Mouse (Mus musculus) liver, adult 2 months (tissue): Measurements from ENCODE around the gene Ddo. TPM values are rescaled to one million over a fixed set of nuclear protein-coding genes. Genes with fewer than 3 reads are reported as not detected.

Experiments
- DNase-seq: peaks from one replicate; pipeline ENCODE4 v3.0.0-alpha.2; 2011; ENCODE audit warnings: low read depth, low spot score; ENCODE audit errors: extremely low read depth
- H3K27ac ChIP-seq: fragments of 200-500 bp; replicated peaks from 2 replicates; pipeline ENCODE4 v1.5.1; 2012; ENCODE audit warnings: low read depth, mild to moderate bottlenecking, control low read depth, inconsistent platforms, low read length; ENCODE audit not compliant: insufficient read depth
- H3K27me3 ChIP-seq: fragments of 200-500 bp; 2 replicates; pipeline ENCODE4 v1.6.1; 2012; ENCODE audit warnings: mild to moderate bottlenecking, moderate library complexity, low read length, inconsistent platforms; ENCODE audit not compliant: control insufficient read depth, insufficient read depth
- H3K36me3 ChIP-seq: fragments of 200-500 bp; 2 replicates; pipeline ENCODE4 v1.6.1; 2012; ENCODE audit warnings: low read length, inconsistent platforms; ENCODE audit not compliant: control insufficient read depth, insufficient read depth
- H3K4me1 ChIP-seq: fragments of 200-500 bp; 2 replicates; pipeline ENCODE4 v1.6.1; 2011; ENCODE audit warnings: low read length; ENCODE audit not compliant: control insufficient read depth, insufficient read depth
- H3K4me3 ChIP-seq: fragments of 200-500 bp; 2 replicates; pipeline ENCODE4 v1.5.1; 2011; ENCODE audit warnings: low read depth, mild to moderate bottlenecking, control low read depth, low read length, moderate library complexity; ENCODE audit not compliant: insufficient read depth
- H3K79me2 ChIP-seq: fragments of 200-500 bp; 2 replicates; pipeline ENCODE4 v1.6.1; 2012; ENCODE audit warnings: inconsistent platforms, mild to moderate bottlenecking, low read length, moderate library complexity; ENCODE audit not compliant: control insufficient read depth, insufficient read depth
- H3K9ac ChIP-seq: fragments of 200-500 bp; 2 replicates; pipeline ENCODE4 v1.6.1; 2012; ENCODE audit warnings: low read depth, mild to moderate bottlenecking, control low read depth, inconsistent platforms, low read length
- CTCF ChIP-seq: fragments of 200-500 bp; IDR thresholded peaks from 2 replicates; pipeline ENCODE4 v1.5.1; 2011; ENCODE audit warnings: low read depth, low read length, control low read depth
- POLR2A ChIP-seq: fragments of 200-500 bp; IDR thresholded peaks from 2 replicates; pipeline ENCODE4 v1.6.1; 2011; ENCODE audit warnings: low read length, control low read depth; ENCODE audit not compliant: insufficient read depth; ENCODE audit errors: extremely low read depth
- WGBS: fragments of 180-500 bp; shearing (Covaris S2); methylation state at CpG from one replicate; pipeline ENCODE4 v1.1.7; 2018; 5-methylcytosine and 5-hydroxymethylcytosine counted together
- polyA plus RNA-seq: library from polyadenylated mRNA; depleted of rRNA; stranded (reverse); fragments of >200 nt; gene quantifications from 2 replicates; pipeline ENCODE4 v1.2.3, GENCODE M21; 2012
- total RNA-seq: library from RNA; depleted of rRNA; stranded (reverse); fragments of >200 nt; gene quantifications from 2 replicates; pipeline ENCODE4 v1.2.3, GENCODE M21; 2014

Gene Ddo
- total and polyA plus RNA-seq, 2 experiments: 19.0 to 21.3 TPM

GRCm38 (mm10) chr10:40666943-40667342 lies 37.1 kb downstream of the Ddo start:
- H3K27ac ChIP-seq: no peak overlapping the region
- H3K27me3 ChIP-seq: no peaks in the 10 kb centered on the region
- no peak overlapping the region for H3K4me3 ChIP-seq
- no peak for TF ChIP-seq CTCF
- TF ChIP-seq POLR2A: no peak
- H3K4me1 ChIP-seq: no peaks in the 10 kb centered on the region
- no peak overlapping the region for H3K9ac ChIP-seq
- no peak for DNase-seq
- 94% methylated on average over 1 of the region's 1 CpGs for WGBS
- no peaks in the 10 kb centered on the region for H3K79me2 ChIP-seq
- no peaks in the 10 kb centered on the region for H3K36me3 ChIP-seq

DNA sequence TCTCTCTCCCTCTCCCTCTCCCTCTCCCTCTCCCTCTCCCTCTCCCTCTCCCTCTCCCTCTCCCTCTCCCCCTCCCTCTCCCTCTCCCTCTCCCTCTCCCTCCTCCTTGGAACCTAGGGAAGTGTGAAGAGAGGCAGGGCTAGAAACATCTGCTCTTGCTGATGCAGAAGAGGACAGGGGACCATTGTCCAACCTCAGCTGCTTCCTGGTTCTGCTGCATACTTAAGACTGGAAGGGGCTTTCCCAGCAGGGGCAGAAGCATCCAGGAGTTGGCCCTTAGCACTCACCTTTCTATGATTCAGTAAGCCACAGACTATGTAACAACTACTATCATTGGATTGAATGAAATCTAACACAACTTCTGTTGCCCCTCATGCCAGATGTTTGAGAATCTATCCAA lies 38.8 kb downstream of the Ddo start:
- DNase-seq: no peak
- TF ChIP-seq POLR2A (no peak), CTCF (no peak)
- no peak overlapping the region for H3K9ac ChIP-seq

DNA sequence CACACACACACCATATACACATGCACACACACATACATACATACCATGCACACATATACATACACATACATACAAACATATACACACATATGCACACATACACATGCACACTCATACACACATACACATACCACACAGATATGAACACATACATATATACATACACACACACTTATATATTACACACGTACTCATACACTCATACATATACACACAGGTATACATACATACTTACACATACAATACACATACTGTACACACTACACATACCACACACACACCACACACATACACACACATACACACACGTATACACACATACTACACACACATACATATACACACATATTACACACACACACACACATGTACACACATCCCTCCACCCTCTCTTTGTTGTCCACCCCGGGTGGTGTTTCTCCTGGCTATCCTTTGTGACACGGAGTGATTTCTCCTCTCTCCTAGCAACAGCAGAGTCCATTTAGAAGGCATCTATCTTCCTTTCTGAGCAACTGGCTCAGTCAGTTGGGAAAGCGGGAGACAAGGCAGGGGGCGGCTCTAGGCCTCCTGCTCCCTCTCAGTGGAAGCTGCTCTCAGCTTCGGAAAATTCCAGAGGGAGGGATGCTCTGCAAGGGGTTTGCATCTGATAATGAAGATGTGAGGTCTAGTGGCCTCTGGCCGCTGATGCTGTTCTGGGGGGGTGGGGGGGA lies 42.9 kb downstream of the Ddo start:
- H3K36me3 ChIP-seq: peaks cover 2% of the 10 kb centered on the region; the same call in 1 of the 2 replicates
- H3K27me3 ChIP-seq: 0 out of 2 replicates have a peak, but pooled peaks cover 3% of the 10 kb centered on the region
- H3K4me1 ChIP-seq: no peaks in the 10 kb centered on the region
- no peak overlapping the region for H3K4me3 ChIP-seq
- DNase-seq: no peak
- H3K79me2 ChIP-seq: no peaks in the 10 kb centered on the region
- WGBS: 70% methylated on average over 8 of the region's 8 CpGs
- H3K27ac ChIP-seq: no peak overlapping the region
- TF ChIP-seq CTCF (no peak), POLR2A (no peak)
- H3K9ac ChIP-seq: no peak overlapping the region

More for the DNA sequence above, 38.8 kb downstream of the Ddo start:
- Histone ChIP-seq H3K27me3 (no peaks in the 10 kb centered on the region), H3K27ac (no peak overlapping the region), H3K36me3 (no peaks in the 10 kb centered on the region), H3K79me2 (no peaks in the 10 kb centered on the region), H3K4me1 (no peaks in the 10 kb centered on the region), H3K4me3 (no peak overlapping the region)

DNA sequence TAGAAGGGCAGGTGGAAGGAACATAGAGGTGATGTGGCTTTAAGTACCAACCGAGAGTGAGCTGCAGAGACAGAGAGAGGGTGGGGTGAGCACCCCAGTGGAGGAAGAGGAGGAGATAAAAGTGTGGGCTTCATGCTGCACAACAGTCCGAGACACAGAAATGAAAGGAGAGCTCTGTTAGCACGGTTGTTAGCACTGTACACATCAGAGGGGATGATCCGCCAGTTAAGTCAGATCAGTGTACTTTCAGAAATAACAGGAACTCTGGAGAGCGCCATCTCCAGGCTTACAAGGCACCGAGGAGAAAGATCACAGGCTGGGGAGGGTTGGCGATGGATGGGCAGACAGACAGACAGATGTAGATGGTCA lies 43.5 kb downstream of the Ddo start:
- no peak overlapping the region for H3K9ac ChIP-seq
- no peak for DNase-seq
- WGBS: 77% methylated on average over 7 of the region's 7 CpGs
- H3K4me3 ChIP-seq: no peak overlapping the region
- H3K27me3 ChIP-seq: 0 out of 2 replicates have a peak, but pooled peaks cover 3% of the 10 kb centered on the region
- H3K4me1 ChIP-seq: no peaks in the 10 kb centered on the region
- H3K27ac ChIP-seq: no peak overlapping the region
- H3K79me2 ChIP-seq: no peaks in the 10 kb centered on the region
- TF ChIP-seq CTCF (no peak), POLR2A (no peak)
- peaks cover 2% of the 10 kb centered on the region; the same call in 1 of the 2 replicates for H3K36me3 ChIP-seq

DNA sequence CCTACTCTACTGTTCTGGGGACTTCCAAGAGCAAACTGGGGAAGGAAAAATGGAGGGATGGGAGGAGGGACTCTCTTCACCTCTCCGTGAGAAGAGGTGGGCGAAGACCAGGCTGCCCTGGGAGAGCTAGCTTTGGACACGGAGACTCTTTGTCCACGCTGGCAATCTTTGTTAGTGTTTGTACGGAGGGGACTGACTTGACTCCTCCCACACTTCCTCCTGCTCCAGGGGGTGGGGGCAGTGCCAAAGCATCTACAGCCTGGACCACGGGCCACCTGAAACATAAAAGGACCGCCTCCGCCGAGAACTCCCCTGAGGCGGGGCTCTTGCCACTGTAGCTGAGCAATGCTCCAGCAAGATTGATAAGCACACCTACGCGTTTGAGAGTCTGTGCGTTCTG lies 44.3 kb downstream of the Ddo start:
- H3K36me3 ChIP-seq: peaks cover 2% of the 10 kb centered on the region; the same call in 1 of the 2 replicates
- no peak for DNase-seq
- 0 out of 2 replicates have a peak, but pooled peaks cover 3% of the 10 kb centered on the region for H3K27me3 ChIP-seq
- no peaks in the 10 kb centered on the region for H3K4me1 ChIP-seq
- H3K27ac ChIP-seq: no peak overlapping the region
- 38% methylated on average over 13 of the region's 13 CpGs for WGBS
- no peak overlapping the region for H3K9ac ChIP-seq
- TF ChIP-seq CTCF (no peak), POLR2A (no peak)
- no peaks in the 10 kb centered on the region for H3K79me2 ChIP-seq
- no peak overlapping the region for H3K4me3 ChIP-seq

- Histone ChIP-seq H3K4me1 (no peaks in the 10 kb centered on the region), H3K36me3 (peaks cover 2% of the 10 kb centered on the region; the same call in 1 of the 2 replicates), H3K9ac (no peak overlapping the region), H3K27me3 (0 out of 2 replicates have a peak, but pooled peaks cover 3% of the 10 kb centered on the region), H3K27ac (no peak overlapping the region), H3K79me2 (no peaks in the 10 kb centered on the region), H3K4me3 (no peak overlapping the region)
- 75% methylated on average over 7 of the region's 7 CpGs for WGBS
- DNase-seq: no peak
- TF ChIP-seq POLR2A: no peak
- no peak for TF ChIP-seq CTCF
Measured at GRCm38 (mm10) chr10:40675921-40676320, 46.1 kb downstream of the Ddo start.
